Mouse (Mus musculus): ENCODE measurements around the gene Nudt8.
"Not testable (repeated sequence)": the region's sequence is repeated elsewhere in the genome, so short reads cannot be mapped to it uniquely, and the experiment has no call there.

The Nudt8 gene

DNA sequence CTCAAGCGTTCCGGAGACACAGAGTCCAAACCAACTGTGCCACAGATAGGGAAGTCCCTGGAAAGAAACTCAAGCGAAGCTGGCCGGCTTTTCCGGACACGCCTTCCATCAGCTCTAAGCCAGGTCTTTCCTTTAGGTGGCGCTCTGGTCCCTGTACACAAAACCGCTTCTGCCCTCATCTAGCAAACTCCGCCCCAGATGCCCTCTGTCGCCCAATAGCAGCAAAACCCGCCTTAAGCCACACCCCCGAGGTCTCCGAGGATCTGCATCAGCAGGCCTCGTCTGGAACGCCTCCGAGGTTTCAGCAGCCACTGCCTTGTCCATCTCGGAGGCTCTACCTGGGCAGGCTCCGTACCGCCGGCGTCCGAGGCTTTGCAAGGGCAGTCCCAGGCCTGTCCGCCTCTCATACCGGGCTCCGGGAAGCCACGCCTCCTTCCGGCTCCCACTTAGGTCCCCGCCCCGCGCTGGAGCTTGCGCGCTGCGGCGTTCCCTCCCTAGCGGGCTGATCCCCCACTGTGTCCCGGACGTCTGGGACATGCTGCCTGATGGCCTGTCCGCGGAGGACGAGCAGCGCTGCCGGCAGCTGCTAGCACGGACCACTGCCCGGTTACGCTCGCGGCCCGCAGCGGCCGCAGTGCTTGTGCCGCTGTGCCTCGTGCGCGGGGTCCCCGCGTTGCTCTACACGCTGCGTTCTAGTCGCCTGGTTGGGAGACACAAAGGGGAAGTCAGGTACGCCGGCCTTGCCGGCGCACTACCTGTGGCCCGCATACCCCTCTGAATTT is at the start of gene Nudt8, which contains the start of gene Gm49405:
Gene Nudt8, plus strand, starts transcription at position 462 of the 782 bp plus-strand sequence.
Gene Gm49405, plus strand, starts transcription at position 508 of the 782 bp plus-strand sequence.
- peak; percentile 96 to 97 for DNase-seq

DNA sequence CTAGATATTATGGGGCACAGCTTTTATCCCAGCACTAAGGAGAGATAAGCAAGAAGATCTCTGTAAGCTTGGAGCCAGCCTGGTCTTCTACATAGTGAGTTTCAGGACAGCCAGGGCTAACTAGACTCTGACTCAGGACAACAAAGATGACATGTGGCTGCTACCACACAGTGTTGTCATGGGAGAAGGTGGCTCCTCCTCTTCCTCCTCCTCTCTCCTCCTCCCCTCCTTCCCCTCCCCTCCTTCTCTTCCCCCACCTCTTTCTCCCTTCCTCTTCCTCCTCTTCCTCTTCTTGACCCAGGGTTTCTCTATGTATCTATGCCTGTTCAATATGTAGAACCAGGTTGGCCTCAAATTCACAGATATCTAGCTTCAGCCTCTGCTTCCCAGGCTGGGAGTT is 48.9 kb upstream of the Nudt8 start:
- no peak for DNase-seq

DNA sequence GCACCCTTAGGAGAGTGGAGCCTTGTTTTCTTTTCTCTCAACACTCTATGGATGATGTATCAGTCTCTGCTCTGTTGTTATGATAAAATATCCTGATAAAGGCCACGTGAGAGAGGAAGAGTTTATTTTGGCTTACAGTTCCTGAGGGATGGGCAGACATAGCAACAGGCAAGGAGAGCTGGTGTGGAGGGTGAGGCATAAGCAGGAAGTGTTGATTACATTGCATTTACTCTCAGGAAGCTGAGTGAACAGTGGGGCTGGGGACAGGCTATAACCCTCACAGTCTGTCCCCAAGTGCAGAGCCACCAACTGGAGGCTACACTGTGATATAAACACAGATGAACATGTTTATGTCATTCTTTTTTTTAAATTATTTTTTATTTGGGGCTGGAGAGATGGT is 48.3 kb upstream of the Nudt8 start:
- DNase-seq: no peak

DNA sequence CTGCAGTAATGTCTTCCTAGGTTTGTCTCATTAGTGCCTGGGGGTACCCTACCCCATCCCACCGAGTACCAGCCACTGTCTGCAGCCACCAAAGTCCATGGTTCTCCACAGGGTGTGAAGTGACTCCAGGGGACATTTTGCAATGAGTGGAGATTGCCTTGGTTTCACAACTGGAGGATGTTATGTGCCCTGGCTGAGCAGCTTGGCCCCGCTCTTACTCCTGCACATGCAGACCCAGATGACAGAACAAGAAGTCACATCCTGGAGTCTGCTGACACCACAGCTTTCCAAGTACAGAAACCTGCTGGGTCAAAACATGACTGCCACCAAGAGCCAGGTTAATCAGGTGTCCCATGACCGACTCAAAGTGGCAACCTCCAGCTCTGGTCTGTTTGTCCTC is 45.3 kb upstream of the Nudt8 start:
- DNase-seq: no peak

DNA sequence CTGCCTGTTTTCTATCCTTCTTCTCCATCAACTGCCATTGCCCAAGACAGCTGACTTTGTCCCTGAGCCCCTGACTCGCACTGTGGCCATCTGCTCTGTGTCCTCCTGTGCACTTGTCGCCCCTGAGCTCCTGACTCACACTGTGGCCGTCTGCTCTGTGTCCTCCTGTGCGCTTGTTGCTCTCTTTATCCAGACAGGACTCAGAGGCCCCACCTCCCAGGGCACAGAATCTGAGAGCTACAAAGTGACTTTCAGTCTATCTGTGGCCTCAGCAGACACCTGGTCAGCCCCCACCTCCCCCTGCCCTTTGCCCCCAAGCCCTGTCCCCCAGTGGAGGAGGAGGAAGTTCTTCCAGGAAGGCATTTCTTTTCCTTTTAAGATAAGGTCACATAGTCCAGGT is 44.6 kb upstream of the Nudt8 start:
- no peak for DNase-seq

DNA sequence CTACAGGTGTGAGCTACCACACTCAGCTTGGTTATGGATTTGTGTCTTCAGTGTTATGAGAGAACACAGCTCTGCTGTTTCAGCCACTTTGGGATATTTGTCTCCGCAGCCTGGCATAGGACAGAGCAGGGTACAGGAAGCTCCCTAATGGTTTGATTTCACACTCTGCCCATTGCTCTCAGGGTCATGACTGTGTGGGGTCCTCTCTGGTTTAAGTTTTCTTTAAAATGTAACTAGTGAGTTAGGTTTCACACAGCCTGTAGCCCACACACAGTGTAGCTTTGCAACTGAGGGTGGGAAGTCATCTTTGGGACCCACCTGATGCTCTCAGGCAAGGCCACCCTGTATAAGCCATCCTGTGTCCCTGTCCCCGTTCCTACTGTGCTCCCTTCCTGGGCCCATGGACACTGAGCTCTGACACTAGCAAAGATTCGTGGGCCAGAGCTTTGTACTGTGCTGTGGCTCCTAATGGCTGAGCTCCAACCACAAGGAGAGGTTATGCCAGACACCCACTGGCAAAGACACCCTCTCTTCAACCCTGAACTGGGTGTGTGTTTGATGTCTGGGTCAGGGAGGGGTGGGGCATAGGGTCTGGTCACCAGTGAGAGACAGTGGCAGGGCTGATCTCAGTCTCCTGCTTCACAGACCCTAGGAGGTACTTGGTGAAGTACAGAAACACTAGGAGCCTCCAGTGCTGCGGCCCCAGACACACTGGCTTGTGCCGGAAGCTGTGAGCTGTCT is 42.9 kb upstream of the Nudt8 start:
- not testable (repeated sequence) for DNase-seq

DNA sequence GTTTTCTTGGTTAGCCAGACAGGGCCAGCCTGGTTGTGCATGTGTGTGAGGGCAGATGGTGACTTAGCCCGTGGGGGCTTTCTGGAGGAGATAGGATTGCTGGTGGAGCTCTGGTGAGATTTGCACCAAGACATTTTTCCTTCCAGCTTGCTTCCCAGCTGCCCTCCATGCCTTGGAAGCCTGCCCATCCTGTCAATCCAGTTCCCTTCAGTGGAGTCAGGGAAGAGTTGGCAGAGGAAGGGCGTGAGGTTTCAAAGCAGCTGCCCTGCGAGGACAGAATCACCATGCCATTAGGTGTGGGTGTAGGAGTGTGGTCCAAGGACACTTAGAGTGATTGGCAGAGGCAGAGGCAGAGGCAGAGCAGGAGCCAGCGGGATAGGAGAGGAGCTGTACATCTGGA is 41.9 kb upstream of the Nudt8 start, which contains the start of gene Aldh3b3:
Gene Aldh3b3, plus strand, starts transcription at position 176 of the 400 bp plus-strand sequence.
- no peak for DNase-seq

DNA sequence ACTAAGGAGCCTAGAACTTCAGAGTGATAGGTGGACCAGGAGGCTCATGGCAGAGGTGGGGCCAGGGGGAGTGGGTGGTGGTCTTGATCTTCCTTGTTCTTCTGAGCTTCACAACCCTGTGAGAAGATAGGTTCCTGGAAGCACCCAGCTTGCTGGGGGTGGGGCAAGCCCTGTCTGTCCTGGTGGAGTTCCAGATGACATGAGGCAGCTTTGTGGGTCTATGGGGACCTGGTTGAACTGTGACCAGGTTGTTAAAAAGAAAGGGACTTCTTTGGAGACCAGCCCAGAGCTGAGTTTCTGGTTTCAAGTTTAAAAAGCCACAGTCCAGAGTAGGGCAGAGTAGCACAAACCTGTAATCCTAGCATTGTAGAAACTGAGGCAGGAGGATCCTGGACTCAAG is 41.4 kb upstream of the Nudt8 start:
- DNase-seq: no peak

DNA sequence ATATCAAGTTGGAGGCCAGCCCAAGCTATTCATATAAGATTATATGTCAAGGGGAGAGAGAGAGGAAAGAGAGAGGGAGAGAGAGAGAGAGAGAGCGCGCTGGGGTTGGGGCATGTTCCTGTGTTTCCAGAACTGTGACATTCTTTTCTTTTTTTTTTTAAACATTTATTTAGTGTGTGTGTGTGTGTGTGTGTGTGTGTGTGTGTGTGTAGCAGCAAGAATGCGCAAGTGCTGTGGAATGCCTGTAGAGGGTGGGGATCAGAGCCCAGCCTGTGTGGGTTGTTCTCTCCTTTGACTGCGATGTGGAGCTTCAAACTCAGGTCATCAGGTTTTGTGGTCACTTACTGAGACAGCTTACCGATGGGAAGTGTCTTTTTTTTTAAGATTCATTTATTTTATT is 40.2 kb upstream of the Nudt8 start:
- DNase-seq: peak; percentile 25 to 64

DNA sequence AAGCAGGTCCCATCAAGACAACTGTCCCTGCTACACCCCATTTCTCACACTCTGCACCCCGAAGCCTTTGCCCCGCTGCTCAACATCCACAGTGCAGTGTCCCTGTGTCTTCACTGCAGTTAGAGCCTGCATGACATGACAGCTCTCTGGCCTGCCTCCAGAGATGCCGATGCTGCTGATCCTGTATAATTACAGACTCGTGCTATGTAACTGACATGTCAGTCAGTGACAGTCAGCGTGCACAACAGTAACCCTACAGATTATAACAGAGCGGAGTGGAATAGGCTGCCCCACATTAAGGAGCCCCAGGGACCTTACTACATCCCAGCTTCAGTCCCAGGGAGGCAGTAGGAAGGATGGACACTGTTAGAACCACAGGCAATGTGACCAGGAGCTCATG is 38.6 kb upstream of the Nudt8 start:
- not testable (repeated sequence) for DNase-seq

DNA sequence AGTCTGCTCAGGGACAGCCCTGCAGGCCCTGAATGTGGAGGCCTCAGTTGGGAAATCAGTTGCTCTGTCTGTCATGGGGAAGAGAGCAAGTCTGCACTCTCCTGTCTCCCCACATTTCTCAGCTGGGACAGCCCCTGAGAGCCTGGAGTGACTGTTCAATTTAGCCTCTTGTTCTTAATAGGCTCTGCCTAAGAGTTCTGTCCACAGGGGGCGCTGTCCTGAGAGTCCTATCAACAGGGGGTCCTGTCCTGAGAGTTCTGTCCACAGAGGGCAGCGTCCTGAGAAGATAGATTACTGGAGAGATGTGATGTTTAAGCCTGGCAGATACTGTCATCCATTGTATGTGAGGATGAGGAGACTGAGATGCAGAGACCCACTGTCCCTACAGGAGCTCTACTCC is 37.9 kb upstream of the Nudt8 start:
- peak in 1 of 2 experiments; percentile 56 for DNase-seq

DNA sequence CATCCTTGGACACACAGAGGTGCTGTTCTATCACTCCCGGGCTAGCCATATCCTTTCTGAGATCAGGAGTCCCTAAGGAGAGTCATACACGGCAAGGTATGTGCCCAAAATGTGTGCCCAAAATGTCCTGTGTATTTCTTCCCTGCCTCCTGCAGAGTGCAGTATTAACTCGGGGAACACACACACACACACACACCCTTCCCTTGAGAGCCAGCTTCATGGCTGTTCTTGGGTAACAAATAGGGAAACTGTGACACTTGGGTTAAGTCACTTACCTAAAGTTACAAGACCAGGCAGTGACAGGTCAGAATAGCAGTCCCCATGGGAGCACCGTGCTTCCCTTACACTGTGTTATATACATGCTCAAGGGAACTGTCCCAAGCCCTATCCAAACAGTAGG is 36.4 kb upstream of the Nudt8 start:
- no peak for DNase-seq

DNA sequence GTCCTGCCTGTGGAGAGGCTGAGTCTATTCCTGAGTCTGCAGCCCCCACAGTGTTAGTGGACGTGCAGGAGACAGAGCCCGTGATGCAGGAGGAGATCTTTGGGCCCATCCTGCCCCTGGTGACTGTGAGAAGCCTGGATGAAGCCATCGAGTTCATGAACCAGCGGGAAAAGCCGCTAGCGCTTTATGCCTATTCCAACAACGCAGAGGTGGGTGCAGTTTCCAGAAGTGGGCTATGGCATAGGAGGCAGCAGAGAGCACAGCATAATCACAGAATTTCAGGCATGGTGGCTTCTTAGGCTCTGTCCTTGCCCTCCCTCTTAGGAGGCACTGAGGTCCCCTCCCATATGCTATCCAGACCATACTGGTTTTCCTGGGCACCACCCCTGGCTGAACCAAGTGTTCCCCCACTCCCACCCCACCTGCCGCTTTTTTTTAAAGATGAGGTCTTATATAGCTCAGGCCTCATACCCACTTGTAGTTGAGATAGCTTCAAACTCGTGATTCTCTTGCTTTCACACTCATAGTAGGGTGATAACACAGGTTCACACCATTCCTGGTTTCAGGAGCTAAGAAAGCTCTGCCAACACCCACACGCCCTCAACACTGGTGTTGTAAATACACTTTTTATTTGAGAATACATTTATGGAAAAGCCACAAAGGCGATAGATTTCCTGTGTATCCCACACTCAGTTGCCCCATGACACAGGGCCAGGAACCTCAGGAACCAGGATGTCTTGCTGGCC is 33.9 kb upstream of the Nudt8 start:
- no peak for DNase-seq

DNA sequence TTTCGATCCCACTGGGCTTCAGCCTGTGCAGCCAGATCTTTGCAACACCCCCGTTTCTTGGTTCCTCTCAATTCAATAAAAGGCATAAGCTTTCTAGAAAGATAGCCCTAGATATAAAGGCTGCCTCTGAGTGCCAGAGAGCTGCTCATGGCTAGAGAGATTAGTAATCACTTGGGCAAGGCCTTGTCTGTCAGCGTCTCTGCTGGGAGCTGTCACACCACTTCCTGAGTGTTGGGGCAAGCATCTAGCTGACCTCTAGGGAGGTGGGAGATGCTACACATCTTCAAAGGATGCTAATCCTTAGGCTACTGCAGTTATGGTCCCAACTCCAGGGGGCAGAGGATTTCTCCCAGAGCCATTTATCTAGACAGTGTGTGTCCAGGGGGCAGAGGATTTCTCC is 33.1 kb upstream of the Nudt8 start:
- DNase-seq: no peak

DNA sequence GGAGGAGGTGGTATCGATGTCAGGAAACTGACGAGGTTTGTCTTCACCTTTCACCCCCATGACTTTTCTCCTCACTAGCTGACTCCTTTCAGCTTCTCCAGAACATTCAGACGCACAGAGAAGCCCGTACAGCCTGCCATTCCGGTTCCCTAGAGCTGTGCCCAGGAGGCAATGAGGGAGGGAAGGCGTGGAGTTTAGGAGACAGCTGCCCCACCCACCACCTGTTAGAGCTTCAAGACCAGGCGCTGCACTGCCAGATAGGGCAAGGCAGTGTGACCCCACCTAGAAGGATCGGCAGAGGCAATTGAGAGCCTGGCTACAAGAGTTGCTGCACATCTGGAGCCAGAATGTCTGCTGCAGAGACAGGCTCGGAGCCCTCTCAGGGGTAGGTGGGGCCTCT is 28.2 kb upstream of the Nudt8 start, which contains the start of gene Aldh3b2:
Gene Aldh3b2, plus strand, starts transcription at position 100 of the 400 bp plus-strand sequence.
- peak in 1 of 2 experiments; percentile 51 for DNase-seq

DNA sequence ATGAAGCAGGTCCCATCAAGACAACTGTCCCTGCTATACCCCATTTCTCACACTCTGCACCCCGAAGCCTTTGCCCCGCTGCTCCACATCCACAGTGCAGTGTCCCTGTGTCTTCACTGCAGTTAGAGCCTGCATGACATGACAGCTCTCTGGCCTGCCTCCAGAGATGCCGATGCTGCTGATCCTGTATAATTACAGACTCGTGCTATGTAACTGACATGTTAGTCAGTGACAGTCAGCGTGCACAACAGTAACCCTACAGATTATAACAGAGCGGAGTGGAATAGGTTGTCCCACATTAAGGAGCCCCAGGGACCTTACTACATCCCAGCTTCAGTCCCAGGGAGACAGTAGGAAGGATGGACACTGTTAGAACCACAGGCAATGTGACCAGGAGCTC is 25.8 kb upstream of the Nudt8 start:
- not testable (repeated sequence) for DNase-seq

DNA sequence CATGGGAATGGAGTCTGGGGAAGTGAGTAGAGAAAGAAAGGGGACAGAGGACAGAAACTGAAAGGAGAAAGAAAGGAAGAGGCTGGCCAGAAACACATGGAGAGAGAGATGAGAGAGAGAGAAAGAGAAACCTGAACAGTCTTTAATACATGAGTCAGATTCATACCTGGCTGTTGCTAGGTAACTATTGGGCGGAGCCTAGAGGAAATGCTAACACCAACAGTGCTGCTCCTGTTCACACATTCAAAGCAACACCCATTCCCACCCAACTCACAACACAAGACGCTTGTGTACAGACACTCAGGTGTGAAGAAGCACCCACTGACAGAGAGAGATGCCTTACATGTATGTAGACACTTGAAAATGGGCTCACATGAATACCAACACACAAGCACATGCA is 24.5 kb upstream of the Nudt8 start:
- DNase-seq: no peak

DNA sequence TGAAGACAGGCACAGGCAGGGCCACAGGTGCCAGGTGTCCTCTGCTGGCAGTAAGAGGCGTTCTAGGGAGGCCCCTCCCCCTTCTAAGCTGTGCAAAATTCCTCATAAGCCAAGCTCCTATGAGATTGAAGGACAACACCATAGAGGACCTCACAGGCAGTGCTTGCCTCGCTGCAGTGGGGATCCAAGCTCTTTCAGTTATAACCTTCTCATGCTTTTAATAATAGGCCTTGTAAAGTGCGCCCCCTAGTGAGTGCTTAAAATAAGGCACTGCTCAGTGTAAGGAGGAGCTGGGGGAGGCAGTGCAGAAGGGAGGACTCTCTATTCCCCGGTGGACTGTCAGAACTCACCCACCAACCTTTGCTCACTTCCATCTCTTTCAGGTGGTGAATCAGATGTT is 20.1 kb upstream of the Nudt8 start:
- peak in 1 of 2 experiments; percentile 86 for DNase-seq

DNA sequence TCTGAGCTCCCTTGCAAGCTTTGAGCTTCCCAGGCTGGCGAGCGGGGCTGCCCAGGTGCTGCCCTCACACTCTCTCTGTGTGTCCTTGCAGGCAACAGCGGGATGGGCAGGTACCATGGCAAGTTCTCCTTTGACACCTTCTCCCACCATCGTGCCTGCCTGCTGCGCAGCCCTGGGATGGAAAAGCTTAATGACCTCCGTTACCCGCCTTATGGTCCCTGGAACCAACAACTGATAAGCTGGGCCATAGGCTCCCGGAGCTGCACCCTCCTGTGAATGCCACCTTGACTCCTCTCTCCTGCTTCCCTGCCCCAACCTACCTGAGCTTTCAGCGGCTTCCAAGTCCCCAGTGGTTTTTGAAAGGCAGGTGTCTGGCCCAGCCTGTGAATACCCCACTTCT is 19.5 kb upstream of the Nudt8 start:
- DNase-seq: no peak

DNA sequence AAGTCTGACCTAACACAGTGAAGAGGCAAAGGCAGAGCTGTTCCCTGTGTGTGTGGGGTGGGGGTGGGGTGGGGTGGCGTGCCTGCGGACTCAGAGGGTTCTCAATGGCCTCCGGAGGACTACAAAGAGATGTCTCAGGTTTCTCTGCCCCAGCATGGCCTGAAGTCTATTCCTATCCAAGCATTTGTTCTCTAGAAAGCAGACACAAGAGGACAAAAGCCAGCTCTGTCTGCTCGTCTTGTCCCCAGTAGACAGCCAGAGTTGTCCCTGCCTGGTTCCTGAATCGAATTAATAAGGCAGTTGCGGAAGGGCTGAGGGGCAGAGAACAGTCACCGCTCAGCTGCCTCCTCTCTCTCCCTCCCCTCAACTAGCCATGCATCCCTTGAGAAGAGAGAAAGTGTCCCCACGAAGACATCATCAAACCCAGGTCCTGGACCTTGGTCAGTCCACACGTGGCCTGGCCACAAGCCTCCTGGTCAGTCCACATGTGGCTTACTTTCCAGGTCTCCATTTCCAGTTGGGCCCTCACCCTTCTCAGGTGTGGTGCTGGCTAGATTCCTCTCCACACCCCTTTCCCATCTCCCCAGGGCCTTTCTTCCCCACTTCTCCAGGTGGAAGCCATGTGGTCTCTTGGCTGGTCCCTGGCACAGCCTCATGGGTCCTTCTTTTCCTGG is 16.7 kb upstream of the Nudt8 start:
- DNase-seq: no peak

DNA sequence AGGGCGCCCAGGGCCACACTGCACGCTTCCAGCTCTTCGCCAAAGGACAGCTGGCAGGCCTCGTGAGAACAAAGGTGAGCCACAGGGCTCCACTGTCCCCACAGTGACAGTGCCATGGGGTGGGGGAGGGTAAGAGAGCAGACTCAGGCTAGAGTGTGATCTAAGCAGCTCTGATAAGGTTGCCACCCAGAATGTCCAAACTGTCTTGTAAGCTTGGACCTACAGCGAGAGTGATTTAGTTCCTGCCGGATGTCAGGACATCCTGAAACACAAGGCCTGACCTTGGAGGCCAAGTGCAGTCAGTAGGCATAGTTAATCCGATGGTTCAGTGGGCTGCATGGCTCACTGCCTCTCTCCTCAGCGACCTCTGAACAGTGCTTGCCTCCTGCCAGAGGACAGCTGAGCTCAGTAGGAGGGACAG is 15.1 kb upstream of the Nudt8 start:
- DNase-seq: peak; percentile 51 to 61

DNA sequence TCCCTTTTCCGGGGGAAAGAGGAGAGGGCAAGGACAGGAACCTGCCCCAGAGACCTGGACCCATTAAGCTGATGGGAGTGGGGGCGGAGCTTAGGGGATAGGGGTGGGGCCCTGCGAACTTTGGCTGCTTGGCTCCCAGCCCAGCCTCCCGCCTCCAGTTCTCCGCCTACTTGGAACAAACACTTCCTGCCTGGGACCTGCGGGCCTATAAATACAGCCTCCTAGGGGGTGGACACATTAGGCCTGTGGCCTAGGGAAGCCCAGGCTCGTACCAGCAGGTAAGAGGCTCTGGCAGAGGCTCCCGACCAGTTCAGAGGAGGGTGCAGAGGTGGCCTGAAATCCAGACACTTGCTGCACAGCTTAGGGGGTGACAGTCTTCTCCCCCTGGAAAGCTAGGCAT is 14.0 kb upstream of the Nudt8 start, which contains the start of gene Acy3:
Gene Acy3, plus strand, starts transcription at position 237 of the 400 bp plus-strand sequence.
- peak; percentile 90 to 92 for DNase-seq

DNA sequence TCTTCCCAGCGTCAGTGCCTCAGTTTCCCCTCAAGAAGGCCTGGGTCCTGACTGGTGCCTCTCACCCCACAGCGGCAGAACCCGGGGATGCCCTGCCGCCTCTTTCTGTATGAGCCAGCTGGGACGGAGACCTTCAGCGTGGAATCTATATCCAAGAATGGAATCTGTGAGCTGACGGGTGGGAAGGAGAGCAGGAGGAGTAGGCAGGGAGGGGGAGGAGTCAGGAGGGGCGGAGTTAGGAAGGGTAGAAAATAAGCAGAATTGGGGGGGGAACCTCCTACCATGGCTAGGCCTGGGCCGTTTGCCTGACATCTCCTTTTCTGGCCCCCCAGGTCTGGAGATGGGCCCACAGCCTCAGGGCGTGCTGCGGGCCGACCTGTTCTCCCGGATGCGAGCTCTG is 12.3 kb upstream of the Nudt8 start:
- no peak for DNase-seq

Data from lung, postnatal 4 days (tissue).